Mouse (Mus musculus): ENCODE results near the gene Gm3233. TPM values are rescaled to one million over a fixed set of nuclear protein-coding genes. Genes with fewer than 3 reads are reported as not detected.

Gm3233 gene
- not detected for polyA plus RNA-seq (2014; fragmentation: Illumina TruSeq; extraction: RNeasy Lipid Tissue Mini Kit (QIAGEN cat#74804); ENCODE audit: insufficient read depth, low read depth, low replicate concordance)

DNA sequence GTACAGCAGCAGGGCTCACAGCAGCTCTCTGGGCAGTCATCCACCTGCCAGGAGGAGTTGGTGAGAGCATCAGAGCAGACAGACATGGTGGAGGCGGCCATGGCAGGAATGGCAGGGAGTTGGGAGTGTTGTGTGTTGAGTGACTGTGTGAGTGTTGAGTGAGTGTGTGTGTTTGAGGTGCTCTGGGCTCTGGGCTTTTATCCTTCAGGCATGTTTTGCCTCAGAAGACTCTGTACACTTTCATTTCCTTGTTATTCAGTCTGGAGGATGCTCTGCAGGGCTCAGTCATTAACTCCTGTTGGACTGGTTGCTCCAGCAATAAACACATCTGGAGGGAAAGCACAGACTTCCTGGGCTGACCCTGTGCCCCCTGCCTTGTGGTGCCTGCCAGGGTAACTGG, at the start of gene Gm3233:
Gene Gm3233 (minus strand): TSS at position 101 of the 400 bp plus-strand sequence.

DNA sequence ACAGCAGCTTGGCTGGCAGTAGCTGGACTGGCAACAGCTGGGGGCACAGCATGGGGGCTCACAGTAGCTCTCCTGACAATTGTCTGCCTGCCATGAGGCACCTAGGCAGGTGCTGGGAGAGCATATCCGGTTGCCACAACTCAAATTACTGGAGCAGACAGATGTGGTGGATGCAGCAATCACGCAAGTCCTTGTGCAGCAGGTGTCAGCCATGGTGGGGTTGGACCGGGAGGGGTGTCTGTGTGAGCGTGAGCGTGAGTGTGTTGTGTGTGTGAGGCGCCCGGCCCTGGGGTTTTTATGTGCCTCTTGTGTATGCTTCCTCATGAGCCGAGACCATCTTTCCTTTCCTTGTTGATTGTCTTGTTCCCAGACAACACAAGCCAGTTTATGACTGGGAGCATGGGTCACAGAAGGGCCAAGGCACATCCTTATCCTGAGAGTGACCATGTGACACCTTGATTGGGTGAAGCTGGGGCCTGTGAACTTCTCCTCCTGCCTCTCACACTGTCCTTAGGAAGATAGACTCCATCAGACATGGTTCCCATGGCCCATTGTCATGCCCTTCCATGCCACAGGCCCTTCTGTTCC, 39.5 kb upstream of the Gm3233 start, which contains the start of gene Gm19668:
Gene Gm19668 (minus strand): TSS at position 213 of the 588 bp plus-strand sequence.

DNA sequence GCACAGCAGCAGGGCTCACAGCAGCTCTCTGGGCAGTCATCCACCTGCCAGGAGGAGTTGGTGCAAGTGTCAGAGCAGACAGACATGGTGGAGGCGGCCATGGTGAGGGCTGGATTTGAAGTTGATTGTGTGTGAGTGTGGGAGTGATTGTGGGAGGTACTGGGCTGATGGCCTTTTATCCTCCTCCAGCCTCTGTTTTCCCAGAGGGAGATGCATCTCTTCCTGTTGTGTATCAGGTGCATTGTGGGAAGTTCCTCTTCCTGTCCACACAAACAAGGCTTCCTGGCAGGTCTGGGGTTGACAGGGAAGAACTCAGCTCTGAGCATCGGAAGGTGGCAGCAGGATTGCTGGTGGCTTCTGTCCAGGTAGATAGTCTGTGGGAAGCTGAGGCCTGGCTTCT, 35.5 kb upstream of the Gm3233 start, which contains the start of gene Gm9639:
Gene Gm9639 (minus strand): TSS at position 101 of the 400 bp plus-strand sequence.

DNA sequence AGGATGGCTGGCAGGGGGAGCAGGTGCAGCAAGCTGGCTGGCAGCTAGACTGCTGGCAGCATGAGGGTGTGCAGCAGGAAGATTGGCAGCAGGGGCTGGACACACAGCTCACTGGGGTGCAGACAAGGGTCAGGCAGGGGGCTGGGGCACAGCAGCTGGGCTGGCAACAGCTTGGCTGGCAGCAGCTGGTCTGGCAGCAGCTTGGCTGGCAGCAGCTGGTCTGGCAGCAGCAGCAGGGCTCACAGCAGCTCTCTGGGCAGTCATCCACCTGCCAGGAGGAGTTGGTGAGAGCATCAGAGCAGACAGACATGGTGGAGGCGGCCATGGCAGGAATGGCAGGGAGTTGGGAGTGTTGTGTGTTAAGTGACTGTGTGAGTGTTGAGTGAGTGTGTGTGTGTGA, 28.4 kb upstream of the Gm3233 start, which contains the start of gene Gm7137:
Gene Gm7137 (minus strand): TSS at position 325 of the 400 bp plus-strand sequence.

GRCm38 (mm10) chr10:77782442-77782841, 23.0 kb upstream of the Gm3233 start, which contains the start of gene Gm3250:
Gm3250 (minus strand) TSS chr10:77782542.

DNA sequence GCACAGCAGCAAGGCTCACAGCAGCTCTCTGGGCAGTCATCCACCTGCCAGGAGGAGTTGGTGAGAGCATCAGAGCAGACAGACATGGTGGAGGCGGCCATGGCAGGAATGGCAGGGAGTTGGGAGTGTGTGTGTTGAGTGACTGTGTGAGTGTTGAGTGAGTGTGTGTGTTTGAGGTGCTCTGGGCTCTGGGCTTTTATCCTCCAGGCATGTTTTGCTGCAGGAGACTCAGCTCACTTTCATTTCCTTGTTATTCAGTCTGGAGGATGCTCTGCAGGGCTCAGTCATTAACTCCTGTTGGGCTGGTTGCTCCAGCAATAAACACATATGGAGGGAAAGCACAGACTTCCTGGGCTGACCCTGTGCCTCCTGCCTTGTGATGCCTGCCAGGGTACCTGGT, 17.4 kb upstream of the Gm3233 start, which contains the start of gene Gm7138:
Gene Gm7138 (minus strand): TSS at position 101 of the 400 bp plus-strand sequence.

DNA sequence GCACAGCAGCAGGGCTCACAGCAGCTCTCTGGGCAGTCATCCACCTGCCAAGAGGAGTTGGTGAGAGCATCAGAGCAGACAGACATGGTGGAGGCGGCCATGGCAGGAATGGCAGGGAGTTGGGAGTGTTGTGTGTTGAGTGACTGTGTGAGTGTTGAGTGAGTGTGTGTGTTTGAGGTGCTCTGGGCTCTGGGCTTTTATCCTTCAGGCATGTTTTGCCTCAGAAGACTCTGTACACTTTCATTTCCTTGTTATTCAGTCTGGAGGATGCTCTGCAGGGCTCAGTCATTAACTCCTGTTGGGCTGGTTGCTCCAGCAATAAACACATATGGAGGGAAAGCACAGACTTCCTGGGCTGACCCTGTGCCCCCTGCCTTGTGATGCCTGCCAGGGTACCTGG, 11.7 kb upstream of the Gm3233 start, which contains the start of gene Gm3238:
Gene Gm3238 (minus strand): TSS at position 101 of the 400 bp plus-strand sequence.

DNA sequence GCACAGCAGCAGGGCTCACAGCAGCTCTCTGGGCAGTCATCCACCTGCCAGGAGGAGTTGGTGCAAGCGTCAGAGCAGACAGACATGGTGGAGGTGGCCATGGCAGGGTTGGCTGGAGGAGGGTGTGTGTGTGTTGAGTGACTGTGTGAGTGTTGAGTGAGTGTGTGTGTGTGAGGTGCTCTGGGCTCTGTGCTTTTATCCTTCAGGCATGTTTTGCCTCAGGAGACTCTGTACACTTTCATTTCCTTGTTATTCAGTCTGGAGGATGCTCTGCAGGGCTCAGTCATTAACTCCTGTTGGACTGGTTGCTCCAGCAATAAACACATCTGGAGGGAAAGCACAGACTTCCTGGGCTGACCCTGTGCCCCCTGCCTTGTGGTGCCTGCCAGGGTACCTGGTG, 8.2 kb downstream of the Gm3233 start, which contains the start of gene Gm9736:
Gene Gm9736 (minus strand): TSS at position 101 of the 400 bp plus-strand sequence.

GRCm38 (mm10) chr10:77741924-77742688, 17.4 kb downstream of the Gm3233 start, which contains the start of gene Gm18596:
Gm18596 (minus strand) TSS chr10:77742638.

DNA sequence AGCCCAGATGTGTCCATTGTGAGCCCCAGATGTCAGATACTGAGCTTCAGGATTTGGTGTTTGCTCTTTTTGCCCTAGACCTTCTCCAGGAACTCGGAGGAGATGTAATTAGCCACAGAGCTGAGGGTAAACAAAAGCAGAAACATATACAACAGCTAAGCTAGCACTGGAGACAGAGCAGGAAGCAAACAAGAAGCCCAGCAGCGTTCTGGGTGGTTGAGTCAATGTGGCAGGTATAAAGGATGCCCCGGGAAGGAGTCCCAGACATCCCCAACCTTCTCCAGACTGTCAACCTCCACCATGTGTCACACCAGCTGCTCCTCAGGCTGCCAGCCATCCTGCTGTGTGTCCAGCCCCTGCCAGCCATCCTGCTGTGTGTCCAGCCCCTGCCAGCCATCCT, 33.3 kb downstream of the Gm3233 start, which contains the start of gene Gm10100:
Gene Gm10100 (plus strand): TSS at position 301 of the 400 bp plus-strand sequence.

DNA sequence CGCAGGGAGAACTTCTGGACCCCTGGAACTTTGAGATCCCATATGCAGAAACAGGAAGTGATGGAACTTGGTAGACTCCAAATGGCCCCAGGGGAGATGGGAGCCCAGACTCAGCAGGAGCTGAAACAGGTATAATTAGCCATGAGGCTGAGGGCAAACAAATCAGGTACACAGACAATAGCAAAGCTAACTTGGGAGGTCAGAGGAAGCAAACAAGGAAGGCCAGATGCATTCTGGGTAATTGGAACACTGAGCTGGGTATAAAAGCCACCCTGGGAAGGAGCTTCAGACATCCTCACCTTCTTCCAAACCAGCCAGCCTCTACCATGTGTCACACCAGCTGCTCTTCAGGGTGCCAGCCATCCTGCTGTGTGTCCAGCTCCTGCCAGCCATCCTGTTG, 39.2 kb downstream of the Gm3233 start, which contains the start of gene Krtap12-1:
Gene Krtap12-1 (plus strand): TSS at position 301 of the 400 bp plus-strand sequence.

GRCm38 (mm10) chr10:77715507-77715906, 44.0 kb downstream of the Gm3233 start, which contains the start of gene Gm10142:
Gm10142 (plus strand) TSS chr10:77715807.

GRCm38 (mm10) chr10:77711157-77711556, 48.3 kb downstream of the Gm3233 start, which contains the start of gene Gm10024:
Gm10024 (plus strand) TSS chr10:77711457.

Other genes starting within 250 kb of the Gm3233 start
- gene Fam207a, start 243.9 kb downstream of the Gm3233 start, polyA plus RNA-seq (2014; fragmentation: Illumina TruSeq; extraction: RNeasy Lipid Tissue Mini Kit (QIAGEN cat#74804); ENCODE audit: insufficient read depth, low read depth, low replicate concordance): 16.8 TPM
- 40.3 TPM for gene Itgb2, start 229.4 kb downstream of the Gm3233 start, polyA plus RNA-seq (2014; fragmentation: Illumina TruSeq; extraction: RNeasy Lipid Tissue Mini Kit (QIAGEN cat#74804); ENCODE audit: insufficient read depth, low read depth, low replicate concordance)
- gene Pttg1ip, start 178.0 kb downstream of the Gm3233 start, polyA plus RNA-seq (2014; fragmentation: Illumina TruSeq; extraction: RNeasy Lipid Tissue Mini Kit (QIAGEN cat#74804); ENCODE audit: insufficient read depth, low read depth, low replicate concordance): 165 TPM
- 119 TPM for gene Sumo3, start 153.6 kb downstream of the Gm3233 start, polyA plus RNA-seq (2014; fragmentation: Illumina TruSeq; extraction: RNeasy Lipid Tissue Mini Kit (QIAGEN cat#74804); ENCODE audit: insufficient read depth, low read depth, low replicate concordance)
- gene Gm49325, start 153.5 kb downstream of the Gm3233 start, polyA plus RNA-seq (2014; fragmentation: Illumina TruSeq; extraction: RNeasy Lipid Tissue Mini Kit (QIAGEN cat#74804); ENCODE audit: insufficient read depth, low read depth, low replicate concordance): 1.5 TPM
- gene Ube2g2, start 137.4 kb downstream of the Gm3233 start, polyA plus RNA-seq (2014; fragmentation: Illumina TruSeq; extraction: RNeasy Lipid Tissue Mini Kit (QIAGEN cat#74804); ENCODE audit: insufficient read depth, low read depth, low replicate concordance): 44.6 TPM
- gene Tspear, start 73.1 kb downstream of the Gm3233 start, polyA plus RNA-seq (2014; fragmentation: Illumina TruSeq; extraction: RNeasy Lipid Tissue Mini Kit (QIAGEN cat#74804); ENCODE audit: insufficient read depth, low read depth, low replicate concordance): not detected
- not detected for gene Gm19402, start 68.9 kb downstream of the Gm3233 start, polyA plus RNA-seq (2014; fragmentation: Illumina TruSeq; extraction: RNeasy Lipid Tissue Mini Kit (QIAGEN cat#74804); ENCODE audit: insufficient read depth, low read depth, low replicate concordance)
- not detected for gene Gm9508, start 62.4 kb downstream of the Gm3233 start, polyA plus RNA-seq (2014; fragmentation: Illumina TruSeq; extraction: RNeasy Lipid Tissue Mini Kit (QIAGEN cat#74804); ENCODE audit: insufficient read depth, low read depth, low replicate concordance)
- gene Gm10272, start 53.1 kb downstream of the Gm3233 start, polyA plus RNA-seq (2014; fragmentation: Illumina TruSeq; extraction: RNeasy Lipid Tissue Mini Kit (QIAGEN cat#74804); ENCODE audit: insufficient read depth, low read depth, low replicate concordance): not detected
- gene Gm10024, start 48.2 kb downstream of the Gm3233 start, polyA plus RNA-seq (2014; fragmentation: Illumina TruSeq; extraction: RNeasy Lipid Tissue Mini Kit (QIAGEN cat#74804); ENCODE audit: insufficient read depth, low read depth, low replicate concordance): not detected
- not detected for gene Gm10142, start 43.9 kb downstream of the Gm3233 start, polyA plus RNA-seq (2014; fragmentation: Illumina TruSeq; extraction: RNeasy Lipid Tissue Mini Kit (QIAGEN cat#74804); ENCODE audit: insufficient read depth, low read depth, low replicate concordance)
- gene Krtap12-1, start 39.1 kb downstream of the Gm3233 start, polyA plus RNA-seq (2014; fragmentation: Illumina TruSeq; extraction: RNeasy Lipid Tissue Mini Kit (QIAGEN cat#74804); ENCODE audit: insufficient read depth, low read depth, low replicate concordance): not detected
- not detected for gene Gm10100, start 33.2 kb downstream of the Gm3233 start, polyA plus RNA-seq (2014; fragmentation: Illumina TruSeq; extraction: RNeasy Lipid Tissue Mini Kit (QIAGEN cat#74804); ENCODE audit: insufficient read depth, low read depth, low replicate concordance)
- gene Gm18596, start 17.0 kb downstream of the Gm3233 start, polyA plus RNA-seq (2014; fragmentation: Illumina TruSeq; extraction: RNeasy Lipid Tissue Mini Kit (QIAGEN cat#74804); ENCODE audit: insufficient read depth, low read depth, low replicate concordance): not detected
- gene Gm9736, start 8.3 kb downstream of the Gm3233 start, polyA plus RNA-seq (2014; fragmentation: Illumina TruSeq; extraction: RNeasy Lipid Tissue Mini Kit (QIAGEN cat#74804); ENCODE audit: insufficient read depth, low read depth, low replicate concordance): not detected
- not detected for gene Gm3238, start 11.6 kb upstream of the Gm3233 start, polyA plus RNA-seq (2014; fragmentation: Illumina TruSeq; extraction: RNeasy Lipid Tissue Mini Kit (QIAGEN cat#74804); ENCODE audit: insufficient read depth, low read depth, low replicate concordance)
- gene Gm7138, start 17.3 kb upstream of the Gm3233 start, polyA plus RNA-seq (2014; fragmentation: Illumina TruSeq; extraction: RNeasy Lipid Tissue Mini Kit (QIAGEN cat#74804); ENCODE audit: insufficient read depth, low read depth, low replicate concordance): not detected
- not detected for gene Gm3250, start 22.9 kb upstream of the Gm3233 start, polyA plus RNA-seq (2014; fragmentation: Illumina TruSeq; extraction: RNeasy Lipid Tissue Mini Kit (QIAGEN cat#74804); ENCODE audit: insufficient read depth, low read depth, low replicate concordance)
- gene Gm7137, start 28.5 kb upstream of the Gm3233 start, polyA plus RNA-seq (2014; fragmentation: Illumina TruSeq; extraction: RNeasy Lipid Tissue Mini Kit (QIAGEN cat#74804); ENCODE audit: insufficient read depth, low read depth, low replicate concordance): not detected
- gene Gm9639, start 35.4 kb upstream of the Gm3233 start, polyA plus RNA-seq (2014; fragmentation: Illumina TruSeq; extraction: RNeasy Lipid Tissue Mini Kit (QIAGEN cat#74804); ENCODE audit: insufficient read depth, low read depth, low replicate concordance): not detected
- not detected for gene Gm19668, start 39.5 kb upstream of the Gm3233 start, polyA plus RNA-seq (2014; fragmentation: Illumina TruSeq; extraction: RNeasy Lipid Tissue Mini Kit (QIAGEN cat#74804); ENCODE audit: insufficient read depth, low read depth, low replicate concordance)
- gene Gm9507, start 52.2 kb upstream of the Gm3233 start, polyA plus RNA-seq (2014; fragmentation: Illumina TruSeq; extraction: RNeasy Lipid Tissue Mini Kit (QIAGEN cat#74804); ENCODE audit: insufficient read depth, low read depth, low replicate concordance): not detected
- not detected for gene Gm2696, start 55.0 kb upstream of the Gm3233 start, polyA plus RNA-seq (2014; fragmentation: Illumina TruSeq; extraction: RNeasy Lipid Tissue Mini Kit (QIAGEN cat#74804); ENCODE audit: insufficient read depth, low read depth, low replicate concordance)
- gene Krtap10-4, start 67.4 kb upstream of the Gm3233 start, polyA plus RNA-seq (2014; fragmentation: Illumina TruSeq; extraction: RNeasy Lipid Tissue Mini Kit (QIAGEN cat#74804); ENCODE audit: insufficient read depth, low read depth, low replicate concordance): not detected
- gene Krtap10-10, start 76.3 kb upstream of the Gm3233 start, polyA plus RNA-seq (2014; fragmentation: Illumina TruSeq; extraction: RNeasy Lipid Tissue Mini Kit (QIAGEN cat#74804); ENCODE audit: insufficient read depth, low read depth, low replicate concordance): not detected
- gene Gm36176, start 87.1 kb upstream of the Gm3233 start, polyA plus RNA-seq (2014; fragmentation: Illumina TruSeq; extraction: RNeasy Lipid Tissue Mini Kit (QIAGEN cat#74804); ENCODE audit: insufficient read depth, low read depth, low replicate concordance): not detected
- not detected for gene Gm10318, start 93.2 kb upstream of the Gm3233 start, polyA plus RNA-seq (2014; fragmentation: Illumina TruSeq; extraction: RNeasy Lipid Tissue Mini Kit (QIAGEN cat#74804); ENCODE audit: insufficient read depth, low read depth, low replicate concordance)
- not detected for gene Gm3285, start 102.3 kb upstream of the Gm3233 start, polyA plus RNA-seq (2014; fragmentation: Illumina TruSeq; extraction: RNeasy Lipid Tissue Mini Kit (QIAGEN cat#74804); ENCODE audit: insufficient read depth, low read depth, low replicate concordance)
- 0.40 TPM for gene Lrrc3, start 142.9 kb upstream of the Gm3233 start, polyA plus RNA-seq (2014; fragmentation: Illumina TruSeq; extraction: RNeasy Lipid Tissue Mini Kit (QIAGEN cat#74804); ENCODE audit: insufficient read depth, low read depth, low replicate concordance)
- gene Trpm2, start 210.9 kb upstream of the Gm3233 start, polyA plus RNA-seq (2014; fragmentation: Illumina TruSeq; extraction: RNeasy Lipid Tissue Mini Kit (QIAGEN cat#74804); ENCODE audit: insufficient read depth, low read depth, low replicate concordance): 0.96 TPM
- 9.4 TPM for gene 1810043G02Rik, start 218.8 kb upstream of the Gm3233 start, polyA plus RNA-seq (2014; fragmentation: Illumina TruSeq; extraction: RNeasy Lipid Tissue Mini Kit (QIAGEN cat#74804); ENCODE audit: insufficient read depth, low read depth, low replicate concordance)